Mouse (Mus musculus): ENCODE data around the gene Mrps11.

Mrps11 gene

DNA sequence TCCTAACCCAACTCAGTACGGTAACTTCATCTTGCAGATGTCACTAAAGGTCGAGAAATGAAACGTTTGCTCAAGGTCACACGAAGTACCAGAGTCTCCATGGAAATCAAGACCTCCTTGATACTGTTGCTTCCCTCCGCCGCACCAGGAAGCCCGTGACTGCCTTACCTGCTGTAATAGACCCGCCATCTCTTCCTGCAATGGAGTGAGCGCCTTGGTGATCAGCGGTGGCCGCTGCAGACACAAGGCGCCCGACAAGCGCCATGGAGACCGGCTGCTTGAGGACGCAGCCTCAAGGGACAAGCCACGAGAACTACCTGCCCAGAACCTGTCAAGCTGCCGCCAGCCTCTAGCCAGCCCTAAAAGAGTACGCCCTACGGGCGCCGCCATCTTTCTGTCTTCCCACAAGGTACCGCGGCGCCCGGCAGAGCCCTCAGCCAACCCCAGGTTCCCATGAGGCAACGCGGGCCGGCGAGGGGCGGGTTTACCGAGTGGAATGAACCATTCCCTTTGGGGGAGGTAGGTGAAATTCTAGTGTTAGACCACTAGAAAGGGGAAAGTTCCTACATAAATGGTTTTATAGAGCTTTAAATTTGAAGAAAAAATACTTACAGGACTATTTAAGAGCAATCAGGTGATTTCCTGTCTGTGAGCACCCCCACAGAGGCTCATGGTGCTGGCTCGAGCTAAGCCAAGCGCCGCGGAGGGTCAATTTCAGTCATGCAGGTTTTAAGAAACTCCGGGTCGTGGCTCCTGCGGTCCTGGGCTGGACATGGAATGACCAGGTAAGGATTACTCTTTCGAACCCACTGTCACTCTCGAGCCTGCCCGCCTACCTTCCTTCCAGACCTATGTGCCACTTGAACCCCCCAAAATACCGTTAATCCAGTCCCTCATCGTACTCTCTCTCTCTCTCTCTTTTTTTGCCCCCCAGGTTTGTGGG lies at the start of gene Mrps11, which contains the start of gene Mrpl46:
Gene Mrps11, plus strand, starts transcription at position 481 of the 943 bp plus-strand sequence.
Gene Mrpl46, minus strand, starts transcription at position 893 of the 943 bp plus-strand sequence.
- DNase-seq (ENCODE audit: low spot score in 2 of 2): peak; percentile 91 to 93

DNA sequence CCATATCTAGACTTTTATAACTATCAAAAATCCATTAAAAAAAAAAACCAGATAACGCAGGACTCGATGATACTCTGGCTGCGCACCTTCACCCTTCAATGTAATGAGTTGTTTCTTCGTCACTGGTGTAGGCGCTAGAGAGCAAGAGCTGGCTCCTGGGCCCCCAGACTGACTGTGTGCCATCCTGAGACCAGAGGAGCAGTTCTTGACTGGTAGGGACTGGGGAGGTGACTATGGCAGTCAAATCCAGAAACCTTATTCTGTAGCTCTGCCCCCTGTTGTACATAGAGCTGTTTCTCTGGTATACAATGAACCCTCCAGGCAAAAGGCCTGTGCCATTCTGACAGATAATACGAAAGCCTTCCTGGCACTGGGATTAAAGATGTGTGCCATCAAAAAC lies 45.7 kb upstream of the Mrps11 start:
- DNase-seq (ENCODE audit: low spot score in 2 of 2): no peak

DNA sequence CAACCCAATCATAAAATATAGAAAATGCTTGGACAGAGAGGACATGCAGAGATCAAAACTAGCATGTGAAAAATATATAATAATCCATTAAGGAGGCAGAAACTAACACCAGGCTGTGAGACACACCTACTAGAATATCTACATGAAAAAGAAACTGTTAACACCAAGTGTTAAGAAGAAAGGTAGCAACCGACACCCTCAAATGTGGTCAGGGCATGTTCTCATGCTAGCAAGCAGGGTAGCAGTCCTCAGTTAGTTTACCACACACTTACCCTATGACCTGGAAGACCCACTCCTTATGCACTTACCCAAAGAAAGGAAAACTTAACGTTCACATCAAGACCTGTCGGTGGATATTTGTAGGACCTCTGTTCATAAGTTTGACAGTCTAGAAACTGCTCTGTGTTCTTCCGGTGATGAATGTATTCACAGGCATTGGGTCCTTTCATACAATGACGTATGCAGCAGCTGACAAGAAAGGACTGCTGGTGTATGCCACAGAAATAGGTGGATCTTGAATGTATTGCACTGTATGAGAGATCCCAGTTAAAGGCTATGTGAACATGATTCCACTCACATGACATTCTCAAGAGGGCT lies 45.2 kb upstream of the Mrps11 start, which contains the start of gene Ntrk3:
Gene Ntrk3, minus strand, starts transcription at position 399 of the 597 bp plus-strand sequence.
- no peak for DNase-seq (ENCODE audit: low spot score in 2 of 2)

DNA sequence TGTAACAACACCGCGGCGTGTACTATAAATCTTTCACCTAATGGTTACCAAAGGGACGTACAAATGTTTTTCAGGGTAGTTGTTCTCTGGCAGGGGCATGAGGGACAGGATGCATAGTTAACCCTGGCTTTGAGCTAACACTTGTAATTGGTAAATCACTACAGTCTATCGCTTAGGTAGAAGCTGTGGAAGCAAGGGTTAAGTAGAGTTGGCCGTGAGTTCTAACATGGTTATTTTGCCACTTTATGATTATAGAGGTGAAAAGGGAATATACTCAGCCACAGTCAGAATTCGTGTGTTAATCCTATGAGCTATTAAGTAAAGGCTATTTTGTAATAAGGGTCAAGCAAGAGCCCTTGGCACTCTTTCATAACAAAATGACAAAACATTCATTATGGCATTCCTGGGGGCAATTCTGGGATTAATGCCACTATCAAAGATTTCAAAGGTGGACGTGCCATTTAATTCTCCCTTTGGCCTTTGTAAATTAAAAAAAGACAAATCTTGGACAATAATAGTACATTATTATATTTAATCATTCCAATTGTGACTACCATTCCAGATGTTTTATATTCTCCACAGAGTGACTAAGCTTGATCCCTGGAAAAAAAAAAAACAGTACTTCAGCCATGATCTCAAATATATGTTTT lies 43.4 kb upstream of the Mrps11 start:
- no peak for DNase-seq (ENCODE audit: low spot score in 2 of 2)

DNA sequence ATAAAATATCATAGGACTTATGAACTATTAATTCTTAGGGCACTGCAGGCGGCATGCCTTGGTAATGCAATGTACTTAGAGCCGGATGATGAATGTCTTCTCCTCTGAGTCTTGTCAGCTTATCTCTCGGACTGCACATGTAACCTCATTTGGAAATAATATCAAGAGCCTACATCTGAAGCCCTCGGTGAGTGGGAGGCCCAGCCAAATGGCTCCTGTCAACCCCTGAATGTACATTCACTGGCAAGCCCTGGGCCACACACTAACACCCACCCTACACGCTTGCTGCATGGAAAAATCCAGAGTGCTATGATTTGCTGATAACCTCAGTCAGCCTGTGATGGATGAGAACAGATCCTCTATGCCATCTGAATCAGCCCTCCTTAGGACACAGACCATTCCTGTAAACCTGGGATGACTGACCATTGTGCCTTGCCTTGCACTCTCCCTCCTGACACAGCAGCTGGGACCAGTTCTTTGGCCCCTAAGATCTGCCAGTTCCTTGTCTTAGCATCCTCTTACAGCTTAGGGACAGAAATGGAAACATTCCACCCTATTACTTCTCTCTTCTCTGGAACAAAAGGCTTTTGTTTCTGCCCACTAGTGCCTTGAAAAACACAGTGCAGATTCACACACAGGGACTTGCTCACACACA lies 39.1 kb upstream of the Mrps11 start:
- no peak for DNase-seq (ENCODE audit: low spot score in 2 of 2)

DNA sequence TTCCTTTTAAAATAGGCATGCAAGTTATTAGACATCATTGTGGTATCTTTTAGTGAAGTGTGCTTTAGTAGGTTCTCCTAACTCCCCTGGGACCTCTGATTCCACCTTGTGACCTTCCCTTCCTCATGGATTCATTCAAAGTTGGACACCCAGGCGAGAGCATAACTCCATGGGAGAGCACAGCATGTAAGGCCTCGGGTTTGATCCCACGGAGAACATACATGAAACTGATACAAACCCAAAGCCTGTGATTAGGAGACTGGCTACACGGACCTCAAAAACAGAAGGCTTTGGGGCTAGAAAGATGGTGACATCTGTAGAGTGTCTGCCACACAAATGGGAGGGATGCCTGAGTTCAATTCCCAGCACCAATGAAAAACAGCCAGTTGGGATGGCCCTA lies 30.0 kb upstream of the Mrps11 start:
- no peak for DNase-seq (ENCODE audit: low spot score in 2 of 2)

DNA sequence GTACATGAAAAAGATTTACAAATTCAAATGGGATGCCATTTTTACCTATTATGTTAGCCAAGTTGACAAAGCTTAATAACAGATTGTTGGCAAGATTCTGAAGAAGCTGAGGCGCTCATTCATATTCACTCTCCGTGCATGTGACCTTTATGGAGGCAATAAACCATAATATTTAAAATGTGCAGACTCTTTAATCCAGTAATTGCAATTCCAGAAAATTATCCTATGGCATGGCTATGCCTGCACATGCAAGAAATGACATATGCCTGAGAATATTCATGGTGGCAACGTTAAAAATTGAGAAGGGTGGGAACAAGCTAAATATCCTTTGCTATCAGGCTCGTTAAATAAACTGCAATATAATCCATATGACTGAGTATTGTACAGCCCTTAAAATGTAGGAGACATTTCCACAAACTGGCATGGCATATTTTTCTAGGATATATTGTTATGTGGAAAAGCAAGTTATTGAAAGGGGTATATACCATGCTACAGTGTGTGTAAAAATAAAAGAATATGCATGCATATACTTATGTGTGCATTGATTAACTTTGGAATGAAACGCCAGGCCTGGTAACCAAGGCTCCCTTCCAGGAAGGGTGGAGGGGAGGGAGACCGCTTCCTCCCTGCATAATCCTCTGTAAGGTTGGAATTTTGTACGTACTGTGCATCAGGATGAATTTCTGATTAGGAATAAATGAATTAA lies 29.0 kb upstream of the Mrps11 start:
- DNase-seq (ENCODE audit: low spot score in 2 of 2): no peak

DNA sequence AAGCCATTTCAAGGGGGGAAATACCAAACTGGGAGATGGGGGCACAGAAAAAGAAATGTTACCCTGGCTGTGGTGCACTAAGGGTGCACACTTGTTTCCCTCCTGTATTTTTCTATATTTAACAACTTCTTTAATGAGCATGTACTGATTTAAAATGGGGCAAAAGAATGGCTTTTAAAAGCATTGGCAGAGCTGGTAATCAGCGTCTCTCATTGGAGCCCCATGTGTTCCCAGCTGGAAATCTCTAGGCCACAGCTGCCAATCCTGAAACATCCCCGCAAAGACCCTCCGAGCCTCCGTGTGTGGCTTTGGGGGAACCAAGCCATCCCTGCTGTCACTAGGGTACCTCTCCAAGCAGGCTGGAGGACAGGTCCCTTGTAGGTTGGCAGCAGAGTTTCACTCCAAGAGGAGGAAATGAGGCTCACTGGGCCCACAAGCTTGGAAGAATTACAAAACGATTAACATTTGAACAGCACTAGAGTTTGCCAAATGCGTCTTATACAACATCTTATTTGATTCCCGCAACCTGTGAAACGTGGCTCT lies 28.4 kb upstream of the Mrps11 start:
- DNase-seq (ENCODE audit: low spot score in 2 of 2): no peak

DNA sequence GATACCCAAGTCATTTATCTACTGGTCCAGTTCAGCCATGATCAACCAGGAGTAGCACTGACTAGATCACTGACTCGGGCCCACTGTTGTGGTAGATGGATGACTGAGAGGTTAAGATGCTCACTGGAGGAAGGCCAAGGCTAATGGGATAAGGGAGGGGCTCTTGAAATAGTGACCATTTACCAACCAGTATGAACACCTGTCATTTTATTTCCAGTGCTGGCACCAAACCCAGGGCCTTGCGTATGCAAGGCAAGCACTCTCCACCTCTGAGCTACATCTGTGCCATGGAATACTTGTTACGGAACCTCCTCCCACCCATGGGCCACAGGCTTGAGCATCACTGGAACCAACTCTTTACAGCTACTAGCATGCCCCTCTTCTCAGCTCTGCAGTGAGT lies 19.1 kb upstream of the Mrps11 start:
- no peak for DNase-seq (ENCODE audit: low spot score in 2 of 2)

DNA sequence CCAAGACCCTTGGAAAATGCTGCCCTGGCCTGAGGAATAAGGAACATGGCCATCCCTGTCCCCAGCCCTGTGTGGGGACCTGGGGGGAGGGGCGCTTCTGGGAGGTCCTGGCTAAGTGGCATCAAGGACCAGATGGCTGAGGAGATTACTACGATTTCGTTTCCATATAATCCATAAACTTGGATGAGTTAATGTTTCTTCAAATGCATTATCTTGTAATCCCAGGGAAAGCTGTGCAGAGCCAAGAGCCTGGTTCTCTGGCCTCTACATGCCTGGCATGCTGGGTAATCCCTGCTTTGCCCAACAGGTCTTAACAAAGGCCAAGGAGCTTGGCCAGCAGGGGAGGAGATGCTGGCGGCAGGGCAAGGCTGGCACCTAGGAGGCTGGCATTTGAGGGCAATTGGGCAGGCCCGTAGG lies 17.7 kb upstream of the Mrps11 start:
- no peak for DNase-seq (ENCODE audit: low spot score in 2 of 2)

DNA sequence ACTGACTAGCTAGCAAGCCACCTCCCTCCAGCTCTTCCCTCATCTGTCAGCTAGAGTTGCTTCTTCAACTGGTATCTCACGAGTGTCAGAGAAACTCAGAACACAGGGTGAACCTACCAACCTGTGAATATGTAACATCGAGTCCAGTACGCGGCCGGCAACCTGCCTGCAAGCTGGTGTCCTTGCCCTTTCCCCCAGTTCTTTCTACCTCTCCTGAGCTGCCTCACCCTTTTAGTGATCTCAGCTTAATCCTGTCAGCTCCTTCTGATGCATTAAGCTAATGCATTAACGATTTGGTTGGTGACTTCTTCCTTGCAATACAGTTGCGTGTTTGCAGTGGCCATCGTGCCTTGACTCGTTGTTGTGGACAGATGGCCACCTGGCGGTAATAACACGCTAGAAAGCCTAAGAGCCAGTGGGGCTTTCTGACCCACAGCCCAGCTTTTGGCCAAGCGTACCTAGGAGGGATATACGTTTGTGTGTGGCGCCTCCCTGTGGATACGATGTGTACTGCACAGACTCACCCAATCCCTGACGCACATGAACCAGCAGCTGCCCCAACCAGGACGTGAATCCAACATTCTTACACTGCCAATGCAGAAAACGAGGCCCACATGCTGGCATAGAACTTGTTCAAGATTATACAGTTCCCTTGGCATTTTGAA lies 16.8 kb upstream of the Mrps11 start:
- DNase-seq (ENCODE audit: low spot score in 2 of 2): peak; percentile 92 to 94

DNA sequence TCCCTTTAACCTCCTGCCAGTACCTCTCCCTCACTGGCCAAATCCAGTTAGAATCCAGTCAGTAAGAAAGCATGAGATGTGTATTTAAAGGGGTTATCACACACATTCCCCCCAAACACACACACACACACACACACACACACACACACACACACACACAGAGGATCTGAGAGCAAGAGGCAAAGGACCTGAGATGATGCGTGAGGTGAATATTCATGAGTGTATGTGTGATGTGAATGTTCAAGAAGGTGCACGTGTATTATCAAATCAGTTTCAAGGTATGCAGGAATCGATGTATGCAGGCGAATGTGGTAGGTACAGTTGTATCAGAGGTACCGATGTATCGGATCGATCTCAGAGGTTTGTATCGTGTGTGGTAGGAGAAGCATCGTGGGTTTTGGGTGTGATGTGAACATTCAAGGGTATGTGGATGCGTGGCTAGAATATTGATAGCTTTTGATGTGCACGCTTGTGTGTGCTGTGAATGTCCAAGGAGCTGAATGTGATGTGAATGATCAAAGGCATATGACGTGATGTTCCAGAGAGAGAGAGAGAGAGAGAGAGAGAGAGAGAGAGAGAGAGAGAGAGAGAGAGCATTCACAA lies 14.9 kb upstream of the Mrps11 start:
- no peak for DNase-seq (ENCODE audit: low spot score in 2 of 2)

DNA sequence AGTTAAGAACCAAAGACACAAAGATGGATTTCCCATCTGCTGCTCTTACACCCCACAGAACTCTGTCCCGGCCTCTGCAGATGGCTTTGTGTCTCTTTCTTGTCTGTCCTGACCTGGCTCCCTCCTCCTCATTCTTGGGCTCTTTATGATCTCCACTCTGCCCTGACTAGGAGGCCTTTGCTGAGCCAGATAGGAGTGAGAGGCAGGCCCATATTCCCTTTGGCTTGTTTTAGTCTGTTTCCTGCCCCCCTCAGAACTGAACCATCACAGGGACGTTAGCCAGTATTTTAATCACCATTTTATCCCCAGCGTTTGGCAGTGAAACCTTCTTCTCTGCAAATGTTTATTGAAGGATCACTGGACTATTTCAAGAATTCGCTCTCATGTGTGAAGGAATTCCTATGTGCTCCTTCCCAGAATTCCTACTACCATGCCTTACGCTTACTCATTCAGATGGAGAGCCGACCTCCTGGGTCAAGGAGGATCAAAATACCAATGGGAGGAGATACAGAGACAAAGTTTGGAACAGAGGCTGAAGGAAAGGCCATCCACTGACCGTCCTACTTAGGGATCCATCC lies 13.8 kb upstream of the Mrps11 start:
- no peak for DNase-seq (ENCODE audit: low spot score in 2 of 2)

DNA sequence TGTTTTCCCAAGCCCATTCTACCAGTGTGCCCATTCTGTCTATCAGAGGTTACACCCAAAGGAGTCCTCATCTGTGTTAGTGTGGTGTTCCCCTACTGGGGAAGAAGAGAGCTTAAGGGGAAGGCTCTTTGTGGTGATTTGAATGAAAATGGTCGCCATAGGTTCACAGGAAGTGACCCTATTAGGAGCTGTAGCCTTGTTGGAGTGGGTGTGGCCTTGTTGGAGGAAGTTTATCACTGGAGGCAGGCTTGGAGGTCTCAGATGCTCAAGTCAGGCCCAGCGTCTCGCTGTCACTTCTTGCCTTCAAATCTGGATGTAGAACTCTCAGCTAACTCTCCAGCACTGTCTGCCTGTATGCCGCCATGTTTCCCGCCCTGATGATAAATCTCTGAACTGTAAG lies 12.0 kb upstream of the Mrps11 start:
- DNase-seq (ENCODE audit: low spot score in 2 of 2): peak in 1 of 2 experiments; percentile 11

DNA sequence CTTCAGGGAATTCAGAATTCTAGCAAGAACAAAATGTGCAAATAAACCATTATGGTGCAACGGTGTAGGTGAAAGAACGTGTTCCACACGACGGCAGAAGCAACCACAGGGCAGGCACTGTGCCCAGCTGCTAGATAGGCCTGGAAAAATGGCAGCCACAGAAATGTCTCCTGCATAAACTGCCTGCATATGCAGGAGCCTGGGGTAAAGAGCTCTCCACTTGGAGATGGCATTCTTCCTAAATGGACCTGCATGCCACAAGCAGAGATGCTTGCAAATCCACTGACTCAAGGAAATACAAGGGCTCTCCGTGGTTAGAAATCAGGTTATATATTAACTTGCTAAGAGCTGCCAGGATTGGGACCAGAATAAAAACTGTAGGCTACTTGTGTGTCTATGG lies 4.2 kb upstream of the Mrps11 start:
- DNase-seq (ENCODE audit: low spot score in 2 of 2): no peak

DNA sequence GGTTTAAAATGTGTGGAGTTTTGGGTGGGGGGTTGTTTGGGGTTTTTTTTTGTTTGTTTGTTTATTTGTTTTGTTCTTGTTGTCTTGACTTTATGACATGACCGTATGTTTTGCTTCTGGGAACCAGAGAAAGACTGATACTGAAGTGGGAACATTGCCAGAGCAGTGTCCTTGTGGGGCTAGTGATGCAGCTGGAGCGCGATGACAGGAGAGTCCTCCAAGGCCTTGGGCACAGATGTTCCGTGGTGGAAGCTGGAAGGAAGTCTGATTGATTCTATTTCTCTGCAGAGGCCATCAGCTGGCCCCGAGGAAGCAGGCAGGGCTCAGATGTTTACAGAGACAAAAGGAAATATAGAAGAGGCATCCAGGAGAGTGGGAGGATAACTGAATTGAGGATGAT lies 3.0 kb downstream of the Mrps11 start:
- DNase-seq (ENCODE audit: low spot score in 2 of 2): no peak

DNA sequence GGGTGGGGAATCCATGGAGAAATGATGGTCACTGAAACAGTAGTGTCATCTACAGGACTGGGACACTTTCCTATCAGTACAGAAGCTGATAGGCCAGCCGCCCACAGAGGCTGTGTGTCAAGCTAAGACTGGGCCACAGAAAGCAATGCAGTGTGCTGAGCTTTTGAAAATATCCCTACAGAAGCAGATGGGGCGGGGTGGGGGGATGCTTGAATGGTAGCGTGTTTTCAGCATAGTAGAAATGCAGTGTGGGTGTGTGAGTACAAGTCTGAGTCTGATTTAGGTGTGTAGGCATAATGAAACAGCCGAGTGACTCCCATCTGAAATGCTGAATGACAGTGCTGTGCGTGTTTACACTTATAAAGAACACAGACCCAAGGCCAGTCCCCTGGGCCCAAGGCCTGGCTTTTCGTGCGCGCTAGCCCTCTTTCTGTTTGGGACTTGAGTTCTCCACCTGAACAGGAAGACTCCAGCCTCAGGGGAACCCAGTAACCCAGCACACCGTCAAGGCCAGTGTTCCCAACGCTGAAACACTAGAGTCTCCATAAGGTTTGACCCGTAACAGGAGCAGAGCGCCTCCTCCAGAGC lies 5.0 kb downstream of the Mrps11 start:
- DNase-seq (ENCODE audit: low spot score in 2 of 2): peak in 1 of 2 experiments; percentile 66

DNA sequence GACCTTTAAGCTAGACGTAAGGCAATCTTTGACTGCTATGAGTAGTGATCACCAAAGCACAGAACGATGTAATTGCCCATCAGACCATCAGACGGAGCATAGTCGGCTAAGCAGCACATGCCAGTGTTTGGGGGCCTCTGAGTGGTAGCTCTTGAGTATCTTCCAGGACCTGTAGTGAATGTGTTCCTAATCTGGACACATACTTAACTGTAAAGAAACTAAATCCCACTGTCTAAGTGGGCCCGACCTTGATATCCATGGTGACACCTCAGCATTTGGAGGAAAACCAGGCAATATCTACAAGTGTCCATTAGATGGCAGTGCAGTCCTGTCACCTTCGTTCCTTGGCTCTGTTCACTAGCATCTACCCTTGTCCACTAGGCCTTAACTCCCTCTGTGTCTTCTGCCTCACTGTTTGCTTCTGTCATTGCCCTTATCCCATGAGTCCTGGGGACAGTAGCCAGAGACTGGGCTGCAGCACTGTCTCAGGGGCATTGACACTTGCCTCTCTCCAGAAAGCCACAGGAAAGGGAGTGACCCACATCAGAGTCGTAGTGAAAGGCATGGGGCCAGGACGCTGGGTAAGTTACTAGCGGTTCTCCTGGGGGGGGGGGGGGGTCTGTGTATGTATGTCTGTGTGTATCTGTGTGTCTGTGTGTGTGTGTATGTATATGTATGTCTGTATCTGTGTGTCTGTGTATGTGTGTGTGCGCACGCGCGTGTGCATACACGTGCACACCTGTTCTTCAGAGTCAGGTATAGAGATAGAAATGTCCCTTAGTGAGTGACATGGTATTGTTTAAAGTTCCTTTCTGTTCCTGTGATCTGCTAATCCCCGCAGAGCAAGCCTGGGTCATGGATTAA lies 8.7 kb downstream of the Mrps11 start:
- DNase-seq (ENCODE audit: low spot score in 2 of 2): peak; percentile 68 to 72
